Mouse (Mus musculus) T-helper 17 cell (primary cell): ENCODE measurements around the gene 3110018I06Rik.

Source experiments
- in situ Hi-C, 2 experiments: fragments of 300-600 bp; cut with MboI, MseI; formaldehyde crosslinking; loops; 1 replicate in 1 of 2; 2 replicates in 1 of 2; pipeline ENCODE4 v1.15.1; 2025; ENCODE audit warnings: high pct_unique_total_duplicates in 2 of 2

The 3110018I06Rik gene

DNA sequence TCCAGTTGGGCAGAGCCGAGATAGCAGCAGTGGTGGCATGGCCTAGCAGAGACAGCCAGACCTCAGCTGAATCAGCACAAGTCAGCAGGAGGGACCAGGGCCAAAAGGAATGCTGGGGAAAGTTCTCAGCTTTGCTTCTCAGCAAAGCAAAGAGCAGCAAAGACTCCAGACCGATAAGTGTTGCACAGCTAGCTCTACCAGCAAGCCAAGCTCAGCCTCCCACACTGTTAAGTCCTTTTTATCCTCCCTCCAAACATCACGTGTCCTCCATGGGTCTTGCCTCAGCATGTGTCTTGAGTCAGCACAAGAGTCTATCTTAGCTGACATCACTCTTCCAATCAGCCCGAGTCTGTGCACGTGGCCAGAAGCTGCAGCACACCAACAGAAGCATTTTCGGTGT lies at the start of gene 3110018I06Rik:
TSS of gene 3110018I06Rik (plus strand) at position 262 of the 400 bp plus-strand sequence.
- in situ Hi-C loops: loop anchor here in 1 of 2 experiments (10.0 kb wide), 1 partner anchor 1246 kb away; no protein-coding TSS in a partner anchor

GRCm38 (mm10) chr12:107444681-107445080 lies 43.8 kb upstream of the 3110018I06Rik start:
- in situ Hi-C loops: no loop called here

GRCm38 (mm10) chr12:107457835-107458234 lies 30.6 kb upstream of the 3110018I06Rik start:
- in situ Hi-C loops: no loop called here

DNA sequence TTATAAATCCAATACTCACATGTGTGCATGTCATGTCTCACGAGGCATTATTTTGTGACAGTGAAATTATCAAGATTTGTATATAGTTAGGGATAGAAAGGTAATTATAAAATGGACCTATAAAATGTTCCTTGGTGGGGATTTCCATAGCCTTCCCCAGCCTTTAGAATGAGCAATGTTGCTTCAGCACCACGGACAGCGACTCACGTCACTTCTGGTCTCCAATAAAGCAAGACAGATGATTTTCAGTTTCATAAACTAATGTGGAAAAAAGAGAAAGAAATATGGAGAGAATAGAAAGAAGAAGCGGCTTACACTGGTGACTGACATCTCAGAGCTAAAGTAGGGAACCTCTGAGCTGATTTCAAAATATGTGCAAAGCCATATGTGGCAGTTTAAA lies 23.7 kb upstream of the 3110018I06Rik start:
- in situ Hi-C loops: no loop called here

- in situ Hi-C loops: no loop called here
Measured at GRCm38 (mm10) chr12:107476441-107477291, 11.8 kb upstream of the 3110018I06Rik start.

GRCm38 (mm10) chr12:107479350-107479749 lies 9.1 kb upstream of the 3110018I06Rik start:
- in situ Hi-C loops: no loop called here

DNA sequence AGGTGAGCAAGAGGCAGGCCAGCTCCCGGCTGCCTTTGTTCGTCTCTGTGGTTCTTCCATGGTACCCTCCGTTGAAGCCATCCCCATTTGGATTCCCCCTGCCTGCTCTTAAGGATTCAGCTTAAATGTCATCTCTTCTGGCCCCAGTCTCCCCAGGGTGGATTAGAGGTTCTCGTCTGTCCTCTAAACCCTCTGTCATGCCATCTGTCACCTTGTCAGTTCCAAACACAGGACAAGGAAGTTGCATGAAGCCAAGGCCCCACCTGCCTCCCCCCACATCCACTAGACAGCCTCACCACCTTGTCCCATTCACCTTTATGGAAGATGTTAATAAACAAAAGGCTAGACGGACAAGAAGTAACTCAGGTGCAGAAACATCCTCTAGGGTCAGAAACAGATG lies 5.4 kb upstream of the 3110018I06Rik start:
- in situ Hi-C loops: loop anchor here in 1 of 2 experiments (10.0 kb wide), 1 partner anchor 1252 kb away; no protein-coding TSS in a partner anchor

DNA sequence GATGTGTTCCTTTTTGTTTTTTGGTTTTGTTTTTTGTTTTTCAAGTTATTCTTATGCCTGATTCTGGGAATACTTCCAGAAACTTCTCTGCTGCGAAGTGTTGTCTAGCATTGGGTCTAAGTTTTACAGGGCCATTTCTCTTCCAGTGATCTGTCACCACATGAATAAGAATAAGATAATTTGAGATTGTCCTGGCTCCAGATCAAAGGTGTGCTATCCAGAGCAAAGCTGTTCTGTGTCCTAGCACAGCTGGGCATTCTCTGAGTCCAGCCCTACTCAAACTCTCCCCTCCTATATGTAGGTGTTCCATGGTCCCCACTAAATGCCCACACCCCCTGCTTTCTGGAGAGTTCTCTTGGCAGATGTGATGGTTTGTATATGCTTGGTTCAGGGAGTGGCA lies 2.9 kb downstream of the 3110018I06Rik start:
- in situ Hi-C loops: no loop called here

GRCm38 (mm10) chr12:107496924-107497323 lies 8.5 kb downstream of the 3110018I06Rik start:
- in situ Hi-C loops: no loop called here

DNA sequence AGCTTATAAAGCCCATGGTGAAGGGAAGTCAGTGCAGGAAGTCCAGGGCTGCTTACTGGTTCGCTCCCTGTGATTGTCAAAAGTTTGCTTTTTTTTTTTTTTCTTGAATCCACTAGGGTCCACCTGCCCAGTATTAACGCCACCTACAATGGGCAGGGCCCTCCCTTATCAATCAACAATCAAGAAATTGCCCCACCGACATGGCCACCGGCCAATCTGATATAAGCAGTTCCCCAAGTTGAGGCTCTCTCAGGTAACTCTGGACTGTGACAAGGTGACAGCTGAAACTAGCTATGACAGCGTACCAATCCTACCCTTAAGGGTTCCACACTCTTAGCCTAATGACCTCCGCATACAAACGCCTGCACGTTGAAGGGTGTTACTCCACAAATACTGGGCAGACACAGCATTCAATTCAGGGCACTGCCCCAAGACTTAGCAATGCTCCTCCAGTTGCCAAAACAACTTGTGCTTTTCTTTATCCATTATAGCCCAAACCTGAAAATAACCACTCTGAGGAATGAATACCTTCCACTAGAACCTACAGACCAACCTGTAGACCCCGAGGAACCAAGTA lies 21.3 kb downstream of the 3110018I06Rik start:
- in situ Hi-C loops: loop anchor here in 1 of 2 experiments (5.0 kb wide), 2 partner anchors 33 to 103 kb away; no protein-coding TSS in a partner anchor

DNA sequence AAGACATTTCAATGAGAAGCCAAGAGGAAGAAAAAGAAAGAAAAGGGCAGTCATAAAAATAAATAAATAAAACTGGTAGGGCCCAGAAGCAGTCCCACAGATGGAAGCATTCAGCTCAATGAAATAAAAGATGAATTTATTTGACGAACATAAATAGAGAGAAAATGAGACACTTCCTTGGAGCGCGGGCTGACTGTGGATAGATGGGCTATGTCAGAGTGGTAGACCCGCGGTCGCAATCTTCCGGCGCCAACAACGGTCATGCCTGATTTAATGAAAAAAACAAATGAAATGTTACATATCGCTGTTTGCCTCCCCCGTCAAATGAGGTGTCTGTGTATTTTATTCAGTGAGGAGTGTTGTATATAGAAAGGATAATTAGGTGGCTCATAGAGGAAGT lies 22.7 kb downstream of the 3110018I06Rik start:
- in situ Hi-C loops: loop anchor here in 1 of 2 experiments (5.0 kb wide), 1 partner anchor 101 kb away; no protein-coding TSS in a partner anchor

DNA sequence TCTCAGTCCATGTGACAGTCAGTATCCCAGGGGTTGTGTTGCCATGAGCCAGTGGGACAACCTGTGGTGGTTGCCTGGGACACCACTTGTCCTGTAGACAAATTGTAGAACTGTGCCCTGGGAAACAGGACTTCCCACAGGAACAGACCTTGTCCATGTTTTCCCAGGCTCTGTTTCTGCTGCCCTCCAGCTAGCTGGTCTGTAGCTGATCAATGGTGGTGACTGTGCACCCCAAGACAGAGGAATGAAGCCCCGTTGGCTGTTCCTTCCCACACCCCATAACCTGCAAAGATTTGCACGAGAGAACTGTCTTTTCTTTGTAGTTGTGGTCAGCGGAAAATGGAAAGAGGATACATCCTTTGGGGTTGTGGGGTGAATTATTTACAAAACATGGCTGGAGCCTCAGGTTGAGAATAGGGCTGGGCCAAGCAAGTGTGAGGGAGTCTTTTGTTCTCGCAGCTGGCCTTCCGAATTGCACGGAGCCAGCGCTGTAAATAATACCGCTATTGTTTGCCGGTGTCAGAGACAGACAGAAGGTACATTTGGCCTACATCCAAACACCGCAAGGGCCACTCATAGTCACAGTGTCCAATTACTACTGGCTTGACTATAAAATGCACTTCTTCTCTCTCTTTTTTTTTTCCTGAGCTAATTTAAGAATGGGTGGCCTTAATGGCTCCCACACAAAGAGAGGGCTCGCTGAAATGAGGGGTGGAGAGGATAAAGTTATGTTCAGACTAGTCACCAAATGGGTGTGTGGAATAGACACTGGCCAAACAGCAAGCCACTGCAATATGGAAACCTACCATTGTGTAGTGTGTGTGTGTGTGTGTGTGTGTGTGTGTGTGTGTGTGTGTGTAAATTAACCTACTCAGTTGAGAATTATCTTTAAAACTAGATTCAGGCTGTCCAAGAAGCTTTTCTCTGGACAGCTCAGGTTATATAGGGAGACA lies 28.1 kb downstream of the 3110018I06Rik start:
- in situ Hi-C loops: no loop called here

DNA sequence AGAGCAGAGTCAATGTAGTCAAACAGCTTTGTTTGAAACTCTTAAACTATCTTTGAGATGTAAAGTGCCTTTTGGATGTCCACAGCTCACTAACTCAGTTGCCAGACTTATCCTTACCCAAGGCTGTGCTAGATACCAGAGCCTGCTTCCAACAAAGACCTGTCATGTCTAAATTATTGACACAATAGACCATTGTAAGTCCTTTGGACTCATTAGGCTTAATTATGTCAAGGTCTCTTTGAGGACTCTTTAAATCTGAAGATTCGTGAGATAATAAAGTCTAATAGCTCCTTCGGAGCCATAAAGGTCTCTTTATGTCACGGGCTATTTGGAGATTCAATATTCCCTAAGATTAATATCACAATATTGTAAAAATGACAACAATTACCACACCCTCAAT lies 32.5 kb downstream of the 3110018I06Rik start:
- in situ Hi-C loops: no loop called here

- in situ Hi-C loops: no loop called here
Measured at GRCm38 (mm10) chr12:107528346-107528880, 40.0 kb downstream of the 3110018I06Rik start.

DNA sequence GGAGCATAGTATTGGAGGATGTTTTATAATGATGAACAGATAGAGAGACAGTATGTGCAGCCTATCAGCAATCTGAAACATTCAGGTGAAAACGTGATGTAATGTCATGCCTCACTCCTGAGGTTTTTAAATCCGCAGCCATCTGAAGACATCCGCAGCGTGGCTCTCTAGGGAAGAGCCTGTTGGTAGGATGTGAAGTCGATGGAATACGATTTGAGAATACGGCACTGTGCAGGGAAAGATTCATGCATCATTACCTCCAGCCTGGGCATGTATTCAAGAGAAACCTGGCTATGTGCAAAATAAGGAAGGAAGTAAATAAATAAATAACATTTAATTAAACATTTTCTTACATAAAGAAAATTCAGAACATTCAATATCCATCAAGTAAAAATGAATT lies 44.4 kb downstream of the 3110018I06Rik start:
- in situ Hi-C loops: no loop called here
